Mouse (Mus musculus): Measurements from ENCODE around the gene Ankrd49. TPM values are rescaled to one million over a fixed set of nuclear protein-coding genes. Genes with fewer than 3 reads are reported as not detected.

Gene Ankrd49
- polyA plus RNA-seq, 1 experiment from 2014 or later = 45.1 TPM

DNA sequence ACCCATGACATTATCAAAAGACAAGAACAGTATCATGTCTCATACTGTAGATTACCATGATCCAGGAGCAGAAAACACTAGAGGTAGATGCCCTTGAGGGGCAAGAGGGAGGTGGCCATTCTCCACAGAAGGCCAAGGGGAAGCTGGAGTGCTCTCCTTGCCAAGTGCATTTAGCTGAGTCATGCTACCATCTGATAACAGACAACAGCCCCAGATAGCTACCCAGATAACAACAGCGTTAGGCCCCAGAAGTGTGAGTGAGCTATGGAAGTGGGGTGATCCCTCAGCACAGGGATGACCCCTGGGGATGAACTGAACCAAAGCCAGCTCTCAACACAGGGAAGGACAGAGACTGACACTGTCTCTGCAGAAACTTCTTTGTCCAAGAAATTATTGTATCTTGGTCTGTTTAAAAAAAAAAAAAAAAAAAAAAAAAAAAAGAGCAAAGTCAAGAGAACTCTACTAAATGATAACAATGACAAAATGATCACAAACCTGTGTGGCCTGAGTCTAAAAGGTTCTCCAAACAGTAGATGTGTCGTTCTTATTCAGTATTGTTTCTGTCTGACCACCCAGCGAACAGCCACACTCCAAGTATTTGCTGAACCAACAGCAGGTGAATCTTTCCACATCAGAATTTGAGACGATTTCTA, 45.0 kb downstream of the Ankrd49 start:
- Histone ChIP-seq H3K4me3 (no peak overlapping the region), H3K4me1 (no peaks in the 10 kb centered on the region), H3K27me3 (replicated peaks) (no peaks in the 10 kb centered on the region), H3K9ac (no peak overlapping the region), H3K27ac (no peak overlapping the region), H3K9me3 (no peaks in the 10 kb centered on the region), H3K36me3 (no peaks in the 10 kb centered on the region), H3K4me2 (replicated peaks) (no peak overlapping the region)
- ATAC-seq (ENCODE audit: low FRiP score, low read depth) = no peak
- WGBS = 89% methylated on average over 4 of the region's 4 CpGs

- no peaks in the 10 kb centered on the region for H3K36me3 ChIP-seq
- no peak overlapping the region for H3K4me3 ChIP-seq
- H3K9me3 ChIP-seq = no peaks in the 10 kb centered on the region
- 22% methylated on average over 9 of the region's 9 CpGs for WGBS
- ATAC-seq (ENCODE audit: low FRiP score, low read depth) = peak; percentile 29; the same call in 1 of the 2 replicates
- no peak overlapping the region for H3K4me2 ChIP-seq (replicated peaks)
- H3K27ac ChIP-seq = no peak overlapping the region
- no peaks in the 10 kb centered on the region for H3K27me3 ChIP-seq (replicated peaks)
- H3K4me1 ChIP-seq = no peaks in the 10 kb centered on the region; the same call in 1 of the 2 replicates
- no peak overlapping the region for H3K9ac ChIP-seq
These were observed 53.6 kb downstream of the Ankrd49 start for GRCm38 (mm10) chr9:14730941-14731541.

Other genes with a start within 250 kb of the Ankrd49 start
- gene Amotl1, start 139.8 kb downstream of the Ankrd49 start, polyA plus RNA-seq (2016; fragmentation: Nextera tagmentation; extraction: Ambion mirVana) = 13.5 and 13.8 TPM in 2 replicates
- gene Piwil4, start 44.1 kb downstream of the Ankrd49 start, polyA plus RNA-seq (2016; fragmentation: Nextera tagmentation; extraction: Ambion mirVana) = 0.57 and 0.61 TPM in 2 replicates
- 1.8 and 2.2 TPM in 2 replicates for gene Fut4, start 32.5 kb downstream of the Ankrd49 start, polyA plus RNA-seq (2016; fragmentation: Nextera tagmentation; extraction: Ambion mirVana)
- gene 1700012B09Rik, start 13.8 kb downstream of the Ankrd49 start, polyA plus RNA-seq (2016; fragmentation: Nextera tagmentation; extraction: Ambion mirVana) = 0.56 TPM in 1 of 2 replicates, not detected in the other
- 19.7 and 21.9 TPM in 2 replicates for gene Mre11a, start 202 bp downstream of the Ankrd49 start, polyA plus RNA-seq (2016; fragmentation: Nextera tagmentation; extraction: Ambion mirVana)
- 0.42 and 0.90 TPM in 2 replicates for gene Gpr83, start 75.4 kb upstream of the Ankrd49 start, polyA plus RNA-seq (2016; fragmentation: Nextera tagmentation; extraction: Ambion mirVana)
- not detected in 2 replicates for gene Izumo1r, start 119.1 kb upstream of the Ankrd49 start, polyA plus RNA-seq (2016; fragmentation: Nextera tagmentation; extraction: Ambion mirVana)

All from neural tube, embryonic 12.5 days (tissue).